Mouse (Mus musculus): ENCODE data around the gene Prr15.

- TF ChIP-seq FLI1 (IDR thresholded peaks at IDR 0.05; ENCODE audit: low read length): no peak
- TF ChIP-seq GATA1 (IDR thresholded peaks at IDR 0.05; ENCODE audit: borderline replicate concordance, low read length): no peak
Observed at GRCm38 (mm10) chr6:54325246-54325885, at the start of gene Prr15.

Data from megakaryocyte, embryonic 14.5 days (primary cell).